Mouse (Mus musculus): Measurements from ENCODE around the gene Dppa2. TPM values are rescaled to one million over a fixed set of nuclear protein-coding genes. Genes with fewer than 3 reads are reported as not detected.

The Dppa2 gene
- polyA plus RNA-seq, 2 experiments from 2014 or later, result not detected

DNA sequence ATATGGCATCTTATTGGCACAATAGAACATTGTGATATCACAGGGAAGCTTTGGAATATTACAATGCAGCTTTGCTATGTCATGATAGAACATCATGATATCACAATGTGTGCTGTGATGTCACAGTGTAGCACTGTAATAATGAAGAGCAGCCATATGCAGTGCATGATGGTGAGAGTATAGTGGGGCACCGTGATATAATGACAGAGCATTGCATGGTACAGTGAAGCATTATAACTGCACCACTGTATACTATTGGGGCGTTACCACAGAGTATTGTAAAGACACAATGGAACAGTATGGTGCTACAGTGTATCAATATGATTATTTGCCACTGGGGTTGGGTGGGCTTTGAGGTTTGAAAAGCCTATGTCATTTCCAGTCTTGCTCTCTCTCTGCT is 40.5 kb downstream of the Dppa2 start:
- ATAC-seq, result no peak

DNA sequence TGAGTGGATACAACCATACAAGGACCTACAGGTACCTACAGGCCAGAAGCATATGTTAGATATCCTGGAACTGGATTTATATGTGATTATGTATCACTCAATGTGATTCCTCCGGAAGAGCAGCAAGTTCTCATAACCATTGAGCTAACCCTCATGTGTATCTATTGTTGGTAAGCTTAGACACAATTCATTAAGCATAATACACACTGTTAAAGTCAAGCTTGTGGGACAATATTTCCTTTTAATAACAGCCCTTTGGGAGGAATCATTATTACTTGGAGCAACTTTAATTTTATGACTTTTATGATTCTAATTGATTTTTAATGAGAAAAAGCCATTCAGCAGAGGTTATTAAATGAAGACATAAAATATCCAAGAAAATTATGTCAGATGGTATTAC is 43.5 kb downstream of the Dppa2 start:
- ATAC-seq, result no peak

DNA sequence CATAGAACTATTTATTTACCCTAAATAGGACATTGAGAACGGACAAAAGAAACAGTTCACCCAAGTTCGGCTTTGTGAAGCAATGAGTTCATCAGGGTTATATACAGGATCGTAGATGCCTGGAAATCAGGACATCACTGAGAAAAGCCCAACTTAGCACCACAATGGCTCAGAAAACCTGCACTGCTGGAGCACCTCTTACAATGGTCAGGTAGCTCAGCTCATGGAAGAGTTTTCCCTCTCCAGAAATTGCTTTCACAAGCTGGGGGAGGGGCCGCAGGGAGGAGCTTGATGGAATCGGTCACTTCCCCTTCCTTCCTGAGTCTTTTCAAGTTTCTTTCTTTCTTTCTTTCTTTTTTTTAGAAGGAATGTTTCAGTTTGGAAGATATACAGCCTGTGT is 52.0 kb downstream of the Dppa2 start:
- no peak for ATAC-seq

DNA sequence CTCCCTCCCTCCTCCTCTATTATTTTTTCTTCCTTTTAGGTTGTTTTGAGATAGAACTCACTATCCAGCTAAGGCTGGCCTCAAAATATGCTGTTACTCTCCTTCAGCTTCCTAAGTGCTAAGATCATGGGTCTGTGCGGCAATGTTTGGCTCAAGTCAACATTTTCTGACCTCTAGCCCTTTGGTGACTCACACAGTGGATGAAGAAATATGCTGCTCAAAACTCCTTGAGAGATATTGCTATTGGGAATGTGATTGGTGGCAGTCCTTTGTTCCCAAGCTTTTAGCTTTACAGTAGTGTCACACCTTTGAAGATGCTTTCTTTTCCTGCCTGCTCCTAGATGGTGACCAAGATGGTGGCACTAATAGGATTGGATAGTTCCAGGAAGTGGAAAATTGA is 52.7 kb downstream of the Dppa2 start:
- ATAC-seq, result no peak

DNA sequence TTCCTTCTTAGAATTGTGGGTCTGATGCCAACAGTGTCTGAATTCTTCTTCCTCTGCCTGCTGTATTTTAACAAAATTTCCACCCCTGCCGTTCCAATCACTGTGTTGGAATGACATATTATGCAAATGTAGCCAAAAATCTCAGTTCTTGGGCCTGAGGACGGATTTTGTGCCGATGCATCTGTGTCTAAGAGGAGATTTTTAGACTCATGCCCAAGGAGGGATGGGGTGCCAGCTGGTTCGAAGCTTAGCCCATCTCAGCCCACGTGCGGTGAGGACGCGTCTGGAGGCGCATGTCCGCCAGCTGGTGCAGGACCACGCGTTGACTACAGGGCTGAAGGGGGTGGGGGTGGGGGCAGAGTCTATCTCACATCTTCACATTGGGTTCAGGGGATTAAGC is 57.2 kb downstream of the Dppa2 start:
- no peak for ATAC-seq

DNA sequence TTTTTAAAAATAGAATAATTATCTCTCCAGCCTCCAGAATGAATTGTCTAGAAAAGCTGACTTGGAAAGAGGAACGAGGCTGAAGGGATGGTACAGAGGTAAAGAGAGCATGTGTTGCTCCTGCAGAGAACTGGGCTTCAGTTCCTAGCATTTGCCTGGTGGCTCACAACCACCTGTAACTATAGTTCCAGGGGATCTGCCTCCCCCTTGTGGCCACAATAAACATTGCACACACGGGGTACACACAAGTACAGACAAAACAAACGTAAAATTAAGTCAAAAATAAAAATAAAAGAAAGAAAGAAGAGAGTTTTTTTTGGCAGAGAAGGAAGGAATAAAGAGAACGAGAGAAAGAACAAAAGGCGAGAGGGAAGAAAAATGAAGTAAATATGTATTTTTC is 63.1 kb downstream of the Dppa2 start:
- ATAC-seq, result no peak

DNA sequence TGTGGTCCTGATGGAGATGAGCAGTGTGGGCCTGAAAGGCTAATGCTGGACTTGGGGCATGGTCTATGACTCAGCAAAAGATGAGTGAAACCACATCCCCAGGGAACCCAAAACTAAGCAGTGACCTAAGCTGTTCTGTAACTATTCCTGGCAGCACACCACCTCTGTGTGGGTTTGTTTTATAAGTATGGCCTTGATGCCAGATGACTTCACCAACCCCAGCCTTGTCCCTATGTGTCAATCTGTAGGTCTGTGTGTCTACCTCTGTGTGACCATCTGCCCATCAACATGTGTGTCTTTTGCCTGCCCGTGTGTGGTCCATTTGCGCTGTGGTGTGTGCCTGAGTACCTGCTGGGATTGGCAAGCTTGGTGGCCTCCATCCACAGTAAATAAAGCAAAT is 64.4 kb downstream of the Dppa2 start:
- ATAC-seq, result no peak

Other genes with a start within 250 kb of the Dppa2 start
- gene Dppa4, start 20.2 kb upstream of the Dppa2 start, polyA plus RNA-seq (2017; shearing (Covaris generic)), result not detected
- not detected for gene Gm5485, start 108.5 kb downstream of the Dppa2 start, polyA plus RNA-seq (2017; shearing (Covaris generic))
- under 1 TPM; 0.36 to 0.63 TPM for gene Morc1, start 127.3 kb downstream of the Dppa2 start, polyA plus RNA-seq (2017; shearing (Covaris generic))